Mouse (Mus musculus) testis, adult 10 weeks (tissue): ENCODE measurements around the gene AY761184. TPM values are rescaled to one million over a fixed set of nuclear protein-coding genes. Genes with fewer than 3 reads are reported as not detected.

Experiments
- polyA plus RNA-seq: library from polyadenylated mRNA; stranded (reverse); fragments of 350-450 nt; fragmentation: Illumina TruSeq; extraction: RNeasy Lipid Tissue Mini Kit (QIAGEN cat#74804); gene quantifications from one replicate; pipeline ENCODE4 v1.2.3, GENCODE M21; 2014; ENCODE audit warnings: low read depth, low replicate concordance

The AY761184 gene
- not detected for polyA plus RNA-seq

DNA sequence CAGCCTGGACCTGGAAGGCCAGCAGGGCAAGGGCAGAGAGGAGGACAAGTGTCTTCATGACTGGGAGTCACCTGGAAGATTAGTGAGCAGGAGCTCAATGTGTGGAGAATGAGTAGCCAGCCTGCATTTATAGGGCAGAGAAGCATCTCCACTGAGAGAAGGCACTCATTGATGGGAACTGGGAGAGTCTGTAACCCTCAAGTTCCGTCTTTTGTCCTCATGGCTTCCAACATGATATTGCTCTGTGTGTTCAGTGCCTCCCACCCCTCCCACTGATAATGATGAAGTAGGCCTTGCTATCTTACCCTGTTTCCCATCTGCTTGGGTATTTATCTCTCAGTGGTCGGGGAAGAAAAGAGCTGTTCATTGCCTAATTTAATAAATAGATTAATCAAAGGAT lies at the start of gene AY761184:
TSS of gene AY761184 (minus strand) at position 101 of the 400 bp plus-strand sequence.

DNA sequence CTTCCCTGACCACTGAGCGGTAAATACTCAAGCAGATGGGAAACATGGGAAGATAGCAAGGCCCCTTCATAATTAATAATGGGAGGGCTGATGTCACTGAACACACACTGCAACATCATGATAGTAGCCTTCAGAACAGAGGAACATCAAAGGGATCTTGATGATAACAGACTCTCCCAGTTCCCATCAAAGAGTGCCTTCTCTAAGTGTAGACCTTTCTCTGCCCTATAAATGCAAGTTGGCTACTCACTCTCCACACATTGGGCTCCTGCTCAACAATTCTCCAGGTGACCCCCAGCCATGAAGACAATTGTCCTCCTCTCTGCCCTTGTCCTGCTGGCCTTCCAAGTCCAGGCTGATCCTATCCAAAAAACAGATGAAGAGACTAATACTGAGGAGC lies 37.9 kb downstream of the AY761184 start, which contains the start of gene Defa34:
TSS of gene Defa34 (plus strand) at position 301 of the 400 bp plus-strand sequence.

GRCm38 (mm10) chr8:21655480-21655879 lies 48.0 kb downstream of the AY761184 start, which contains the start of gene Defa17:
TSS of gene Defa17 (plus strand) at chr8:21655780.

Other genes starting within 250 kb of the AY761184 start
- not detected for gene Gm7849, start 247.1 kb downstream of the AY761184 start, polyA plus RNA-seq
- gene Defa20, start 194.4 kb downstream of the AY761184 start, polyA plus RNA-seq, result not detected
- gene Defa32, start 174.6 kb downstream of the AY761184 start, polyA plus RNA-seq, result not detected
- not detected for gene Defa37, start 138.3 kb downstream of the AY761184 start, polyA plus RNA-seq
- gene Defa28, start 120.6 kb downstream of the AY761184 start, polyA plus RNA-seq, result not detected
- not detected for gene Gm7861, start 109.1 kb downstream of the AY761184 start, polyA plus RNA-seq
- not detected for gene Defa26, start 85.5 kb downstream of the AY761184 start, polyA plus RNA-seq
- gene Defa17, start 47.9 kb downstream of the AY761184 start, polyA plus RNA-seq, result 0.85 TPM
- gene Defa34, start 37.8 kb downstream of the AY761184 start, polyA plus RNA-seq, result not detected
- gene Defa24, start 30.8 kb upstream of the AY761184 start, polyA plus RNA-seq, result not detected
- not detected for gene Defb50, start 119.9 kb upstream of the AY761184 start, polyA plus RNA-seq
- gene Defb2, start 136.3 kb upstream of the AY761184 start, polyA plus RNA-seq, result not detected
- not detected for gene Defb10, start 155.3 kb upstream of the AY761184 start, polyA plus RNA-seq
- gene Defb9, start 181.8 kb upstream of the AY761184 start, polyA plus RNA-seq, result not detected
- gene Defb11, start 202.8 kb upstream of the AY761184 start, polyA plus RNA-seq, result 11.2 TPM
- gene Defb15, start 229.1 kb upstream of the AY761184 start, polyA plus RNA-seq, result 2.2 TPM
- gene Defb35, start 234.7 kb upstream of the AY761184 start, polyA plus RNA-seq, result not detected
- gene Defb13, start 243.1 kb upstream of the AY761184 start, polyA plus RNA-seq, result not detected